Mouse (Mus musculus) c-Kit-positive CD71-negative TER-119-negative erythroid progenitor cells, embryonic 14.5 days (primary cell): ENCODE data around the gene Zfand4.
A peak's percentile ranks its signal among the peaks of the same experiment; 100 is the strongest.
"Not testable (repeated sequence)": the region's sequence is repeated elsewhere in the genome, so short reads cannot be mapped to it uniquely, and the experiment has no call there.

Experiments used
- DNase-seq: peaks from one replicate; pipeline ENCODE4 v3.0.0-alpha.2; 2013; ENCODE audit warnings: low read depth

Gene Zfand4

GRCm38 (mm10) chr6:116264018-116264651, at the start of gene Zfand4:
Zfand4 (plus strand) TSS chr6:116264222.
- DNase-seq = peak; percentile 82

GRCm38 (mm10) chr6:116227767-116228166, 36.3 kb upstream of the Zfand4 start:
- peak; percentile 26 for DNase-seq

- peak; percentile 62 for DNase-seq
Measured at GRCm38 (mm10) chr6:116228785-116229525, 35.1 kb upstream of the Zfand4 start.

GRCm38 (mm10) chr6:116234821-116235220, 29.2 kb upstream of the Zfand4 start:
- not testable (repeated sequence) for DNase-seq

GRCm38 (mm10) chr6:116235336-116235735, 28.7 kb upstream of the Zfand4 start:
- DNase-seq = no peak

- no peak for DNase-seq
Measured at GRCm38 (mm10) chr6:116238083-116238482, 25.9 kb upstream of the Zfand4 start.

- no peak for DNase-seq
Measured at GRCm38 (mm10) chr6:116240371-116240770, 23.7 kb upstream of the Zfand4 start.

- DNase-seq = no peak
Measured at GRCm38 (mm10) chr6:116259649-116260048, 4.4 kb upstream of the Zfand4 start.

- DNase-seq = no peak
Measured at GRCm38 (mm10) chr6:116260481-116260880, 3.5 kb upstream of the Zfand4 start.

- DNase-seq = no peak
Measured at GRCm38 (mm10) chr6:116262824-116263223, 1.2 kb upstream of the Zfand4 start.

- no peak for DNase-seq
Measured at GRCm38 (mm10) chr6:116264836-116265235, 814 bp downstream of the Zfand4 start.

GRCm38 (mm10) chr6:116265603-116266002, 1.6 kb downstream of the Zfand4 start:
- no peak for DNase-seq

GRCm38 (mm10) chr6:116266273-116267109, 2.5 kb downstream of the Zfand4 start:
- DNase-seq = peak; percentile 34

- DNase-seq = no peak
Measured at GRCm38 (mm10) chr6:116267110-116267423, 3.0 kb downstream of the Zfand4 start.

- no peak for DNase-seq
Measured at GRCm38 (mm10) chr6:116275695-116276094, 11.7 kb downstream of the Zfand4 start.

- DNase-seq = no peak
Measured at GRCm38 (mm10) chr6:116278679-116279317, 14.8 kb downstream of the Zfand4 start.

GRCm38 (mm10) chr6:116281014-116281413, 17.0 kb downstream of the Zfand4 start:
- no peak for DNase-seq

GRCm38 (mm10) chr6:116282546-116282945, 18.5 kb downstream of the Zfand4 start:
- DNase-seq = peak; percentile 36

- DNase-seq = no peak
Measured at GRCm38 (mm10) chr6:116283280-116283679, 19.3 kb downstream of the Zfand4 start.

GRCm38 (mm10) chr6:116286321-116286720, 22.3 kb downstream of the Zfand4 start:
- no peak for DNase-seq

- DNase-seq = peak; percentile 67
Measured at GRCm38 (mm10) chr6:116286870-116287575, 23.0 kb downstream of the Zfand4 start.

- no peak for DNase-seq
Measured at GRCm38 (mm10) chr6:116311411-116311810, 47.4 kb downstream of the Zfand4 start.
